Mouse (Mus musculus) urinary bladder, postnatal 10 days (tissue): ENCODE measurements around the gene Gstm5.
A peak's percentile ranks its signal among the peaks of the same experiment; 100 is the strongest.

Experiments
- DNase-seq: peaks from one replicate; pipeline ENCODE4 v3.0.0; 2022; ENCODE audit warnings: low spot score

Gstm5 gene

GRCm38 (mm10) chr3:107931670-107932069 is 36.0 kb downstream of the Gstm5 start, which contains the start of gene Gstm7:
TSS of gene Gstm7 (minus strand) at chr3:107931817.
- peak; percentile 89 for DNase-seq

GRCm38 (mm10) chr3:107932128-107932527 is 36.5 kb downstream of the Gstm5 start:
- DNase-seq: no peak

- no peak for DNase-seq
Measured at GRCm38 (mm10) chr3:107935268-107935667, 39.6 kb downstream of the Gstm5 start.

- no peak for DNase-seq
Measured at GRCm38 (mm10) chr3:107935888-107936287, 40.3 kb downstream of the Gstm5 start.

- DNase-seq: no peak
Measured at GRCm38 (mm10) chr3:107939403-107939802, 43.8 kb downstream of the Gstm5 start.

- no peak for DNase-seq
Measured at GRCm38 (mm10) chr3:107939830-107940229, 44.2 kb downstream of the Gstm5 start.

- no peak for DNase-seq
Measured at GRCm38 (mm10) chr3:107940524-107940923, 44.9 kb downstream of the Gstm5 start.

- DNase-seq: no peak
Measured at GRCm38 (mm10) chr3:107941261-107941660, 45.6 kb downstream of the Gstm5 start.

GRCm38 (mm10) chr3:107943239-107943990 is 47.8 kb downstream of the Gstm5 start, which contains the start of gene Gstm6:
TSS of gene Gstm6 (minus strand) at chr3:107943749.
- DNase-seq: no peak

- no peak for DNase-seq
Measured at GRCm38 (mm10) chr3:107945729-107946128, 50.1 kb downstream of the Gstm5 start.
